Mouse (Mus musculus) liver, embryonic 14.5 days (tissue): ENCODE measurements around the gene 5031439G07Rik.

Experiments used
- CTCF ChIP-seq: IDR thresholded peaks from 2 replicates; pipeline ENCODE4 v1.5.1; 2016; ENCODE audit warnings: antibody characterized with exemption, low read depth, control low read depth
- EP300 ChIP-seq: IDR thresholded peaks from 2 replicates; pipeline ENCODE4 v1.6.1; 2016; ENCODE audit warnings: antibody characterized with exemption, low read depth

DNA sequence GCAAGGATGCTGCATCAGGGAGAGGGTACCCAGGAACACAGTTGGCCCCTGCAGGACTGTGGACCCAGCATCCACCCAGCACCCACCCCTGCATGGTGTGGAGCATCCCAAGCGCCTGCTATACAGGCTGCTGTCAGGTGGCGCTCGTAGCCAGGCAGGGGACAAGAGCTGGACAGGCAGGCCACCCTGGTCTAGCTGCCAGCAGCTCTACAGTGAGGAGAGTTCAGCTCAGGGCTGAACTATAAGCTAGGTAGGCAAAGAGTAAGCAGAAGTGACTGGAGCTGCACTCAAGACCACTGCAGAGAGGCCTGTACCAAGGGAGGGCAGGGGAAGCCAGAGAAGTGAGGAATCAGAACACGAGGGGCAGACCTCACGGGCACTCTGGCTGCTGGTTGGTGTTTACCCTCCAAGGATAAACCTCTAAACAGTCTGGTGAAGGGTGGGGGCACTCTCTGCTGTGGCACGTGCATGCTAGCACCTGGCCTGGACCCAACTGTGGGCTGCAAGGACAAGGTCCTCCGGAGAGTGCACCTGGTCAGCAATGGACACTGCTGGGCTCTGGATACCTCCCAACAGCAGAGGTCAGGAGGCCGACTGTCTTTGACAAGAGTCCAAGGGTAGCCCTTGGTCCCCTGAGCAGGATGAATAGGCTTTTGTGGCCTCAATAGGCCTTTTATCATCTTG lies 15.3 kb downstream of the 5031439G07Rik start:
- TF ChIP-seq CTCF, result no peak
- no peak for TF ChIP-seq EP300
